Mouse (Mus musculus) embryonic facial prominence, embryonic 10.5 days (tissue): ENCODE data around the gene Heca. TPM values are rescaled to one million over a fixed set of nuclear protein-coding genes. Genes with fewer than 3 reads are reported as not detected.
"Not testable (repeated sequence)": the region's sequence is repeated elsewhere in the genome, so short reads cannot be mapped to it uniquely, and the experiment has no call there.

Experiments used
- DNase-seq: peaks from one replicate; pipeline ENCODE4 v3.0.0-alpha.2; 2017; ENCODE audit warnings: low spot score
- H3K27ac ChIP-seq: fragments of 300-500 bp; sonication (generic); replicated peaks from 2 replicates; pipeline ENCODE4 v1.5.1; 2016; ENCODE audit warnings: mild to moderate bottlenecking
- H3K27me3 ChIP-seq: fragments of 300-500 bp; sonication (generic); replicated peaks from 2 replicates; pipeline ENCODE4 v1.6.1; 2016; ENCODE audit warnings: low read depth, mild to moderate bottlenecking; ENCODE audit not compliant: poor library complexity, severe bottlenecking
- H3K36me3 ChIP-seq: fragments of 300-500 bp; sonication (generic); replicated peaks from 2 replicates; pipeline ENCODE4 v1.6.1; 2016; ENCODE audit warnings: mild to moderate bottlenecking, moderate library complexity
- H3K4me1 ChIP-seq: fragments of 300-500 bp; sonication (generic); 2 replicates; pipeline ENCODE4 v1.6.1; 2016
- H3K4me3 ChIP-seq: fragments of 300-500 bp; sonication (generic); 2 replicates; pipeline ENCODE4 v1.5.1; 2016; ENCODE audit warnings: mild to moderate bottlenecking, moderate library complexity
- H3K9me3 ChIP-seq: fragments of 300-500 bp; sonication (generic); 2 replicates; pipeline ENCODE4 v1.6.1; 2016; ENCODE audit warnings: mild to moderate bottlenecking
- WGBS: fragments of 180-500 bp; shearing (Covaris S2); methylation state at CpG from one replicate; pipeline ENCODE4 v1.1.7; 2016; 5-methylcytosine and 5-hydroxymethylcytosine counted together
- polyA plus RNA-seq: library from polyadenylated mRNA; unstranded; fragments of >200 nt; fragmentation: Nextera tagmentation; extraction: Ambion mirVana; gene quantifications from 2 replicates; pipeline ENCODE4 v1.2.1, GENCODE M21; 2016

Heca gene
- polyA plus RNA-seq: 2.7 and 3.5 TPM in 2 replicates

- no peaks in the 10 kb centered on the region for H3K9me3 ChIP-seq
- 10% methylated on average over 50 of the region's 50 CpGs for WGBS
- peak within 1 kb of the TSS; percentile 86 for H3K27ac ChIP-seq
- peak within 1 kb of the TSS; percentile 73 for H3K4me3 ChIP-seq
- no peaks in the 10 kb centered on the region for H3K36me3 ChIP-seq
- no peaks in the 10 kb centered on the region for H3K27me3 ChIP-seq
- H3K4me1 ChIP-seq: peaks cover 8% of the 10 kb centered on the region
- peak; percentile 95 for DNase-seq
Observed at GRCm38 (mm10) chr10:17947960-17948730, at the start of gene Heca. Gene Heca (minus strand): TSS chr10:17948067.

GRCm38 (mm10) chr10:17990576-17990975 is 42.7 kb upstream of the Heca start:
- 85% methylated on average over 4 of the region's 4 CpGs for WGBS
- Histone ChIP-seq H3K4me3 (no peak overlapping the region), H3K4me1 (no peaks in the 10 kb centered on the region), H3K27ac (no peak overlapping the region), H3K9me3 (no peaks in the 10 kb centered on the region), H3K36me3 (no peaks in the 10 kb centered on the region), H3K27me3 (no peaks in the 10 kb centered on the region)
- DNase-seq: no peak

GRCm38 (mm10) chr10:17989136-17989535 is 41.3 kb upstream of the Heca start:
- no peaks in the 10 kb centered on the region for H3K27me3 ChIP-seq
- no peak overlapping the region for H3K4me3 ChIP-seq
- 72% methylated on average over 6 of the region's 6 CpGs for WGBS

GRCm38 (mm10) chr10:17987823-17988423 is 40.1 kb upstream of the Heca start:
- no peak for DNase-seq
- WGBS: 86% methylated on average over 8 of the region's 8 CpGs
- no peaks in the 10 kb centered on the region for H3K4me1 ChIP-seq
- H3K4me3 ChIP-seq: no peak overlapping the region
- H3K27me3 ChIP-seq: no peaks in the 10 kb centered on the region
- H3K27ac ChIP-seq: no peak overlapping the region
- no peaks in the 10 kb centered on the region for H3K36me3 ChIP-seq
- no peaks in the 10 kb centered on the region for H3K9me3 ChIP-seq

More at GRCm38 (mm10) chr10:17989136-17989535, 41.3 kb upstream of the Heca start:
- no peaks in the 10 kb centered on the region for H3K9me3 ChIP-seq
- H3K27ac ChIP-seq: no peak overlapping the region
- H3K36me3 ChIP-seq: no peaks in the 10 kb centered on the region
- H3K4me1 ChIP-seq: no peaks in the 10 kb centered on the region
- no peak for DNase-seq

GRCm38 (mm10) chr10:17983313-17983712 is 35.4 kb upstream of the Heca start:
- Histone ChIP-seq H3K9me3 (no peaks in the 10 kb centered on the region), H3K4me1 (no peaks in the 10 kb centered on the region), H3K4me3 (no peak overlapping the region), H3K27ac (no peak overlapping the region), H3K27me3 (no peaks in the 10 kb centered on the region), H3K36me3 (no peaks in the 10 kb centered on the region)
- no peak for DNase-seq
- WGBS: 93% methylated on average over 2 of the region's 2 CpGs

GRCm38 (mm10) chr10:17966090-17966489 is 18.2 kb upstream of the Heca start:
- no peaks in the 10 kb centered on the region for H3K4me1 ChIP-seq
- no peak overlapping the region for H3K4me3 ChIP-seq
- H3K27me3 ChIP-seq: no peaks in the 10 kb centered on the region
- H3K36me3 ChIP-seq: no peaks in the 10 kb centered on the region
- 70% methylated on average over 4 of the region's 4 CpGs for WGBS
- no peak overlapping the region for H3K27ac ChIP-seq
- H3K9me3 ChIP-seq: no peaks in the 10 kb centered on the region
- no peak for DNase-seq

- Histone ChIP-seq H3K27ac (no peak overlapping the region), H3K4me1 (peaks cover 8% of the 10 kb centered on the region), H3K9me3 (0 out of 2 replicates have a peak, but pooled peaks cover 7% of the 10 kb centered on the region), H3K4me3 (no peak overlapping the region), H3K27me3 (no peaks in the 10 kb centered on the region), H3K36me3 (0 out of 2 replicates have a peak, but pooled peaks cover 4% of the 10 kb centered on the region)
- WGBS: 90% methylated on average over 5 of the region's 5 CpGs
- no peak for DNase-seq
Observed at GRCm38 (mm10) chr10:17950761-17951160, 2.9 kb upstream of the Heca start.

GRCm38 (mm10) chr10:17947175-17947906 is 526 bp downstream of the Heca start:
- Histone ChIP-seq H3K9me3 (no peaks in the 10 kb centered on the region), H3K27me3 (no peaks in the 10 kb centered on the region), H3K36me3 (peaks cover 4% of the 10 kb centered on the region; the same call in 1 of the 2 replicates), H3K4me3 (peak overlapping the region; percentile 73), H3K4me1 (peaks cover 8% of the 10 kb centered on the region), H3K27ac (peak overlapping the region; percentile 86)
- under 1% methylated on average over 110 of the region's 110 CpGs for WGBS
- DNase-seq: peak; percentile 70

- not testable (repeated sequence) for H3K9me3 ChIP-seq, DNase-seq
- peak overlapping the region; percentile 86 for H3K27ac ChIP-seq
Observed at GRCm38 (mm10) chr10:17946799-17947174, 1.1 kb downstream of the Heca start.

GRCm38 (mm10) chr10:17946046-17946445 is 1.8 kb downstream of the Heca start:
- 77% methylated on average over 3 of the region's 3 CpGs for WGBS
- H3K36me3 ChIP-seq: peaks cover 8% of the 10 kb centered on the region
- peak overlapping the region; percentile 73 for H3K4me3 ChIP-seq
- no peak for DNase-seq
- H3K27ac ChIP-seq: no peak overlapping the region
- no peaks in the 10 kb centered on the region for H3K27me3 ChIP-seq
- H3K9me3 ChIP-seq: no peaks in the 10 kb centered on the region
- H3K4me1 ChIP-seq: peaks cover 8% of the 10 kb centered on the region

More at GRCm38 (mm10) chr10:17946799-17947174, 1.1 kb downstream of the Heca start:
- WGBS: under 1% methylated on average over 4 of the region's 4 CpGs
- not testable (repeated sequence) for H3K4me1 ChIP-seq, H3K36me3 ChIP-seq, H3K27me3 ChIP-seq
- H3K4me3 ChIP-seq: peak overlapping the region; percentile 73

GRCm38 (mm10) chr10:17933622-17934021 is 14.2 kb downstream of the Heca start:
- DNase-seq: no peak
- H3K36me3 ChIP-seq: 0 out of 2 replicates have a peak, but pooled peaks cover 5% of the 10 kb centered on the region
- WGBS: 76% methylated on average over 2 of the region's 2 CpGs
- H3K4me3 ChIP-seq: no peak overlapping the region
- H3K27me3 ChIP-seq: no peaks in the 10 kb centered on the region
- H3K9me3 ChIP-seq: no peaks in the 10 kb centered on the region
- no peak overlapping the region for H3K27ac ChIP-seq
- H3K4me1 ChIP-seq: peaks cover 6% of the 10 kb centered on the region; the same call in 1 of the 2 replicates

- DNase-seq: no peak
- WGBS: 77% methylated on average over 3 of the region's 3 CpGs
- Histone ChIP-seq H3K4me1 (peaks cover 6% of the 10 kb centered on the region; the same call in 1 of the 2 replicates), H3K4me3 (no peak overlapping the region), H3K27ac (no peak overlapping the region), H3K9me3 (no peaks in the 10 kb centered on the region), H3K27me3 (no peaks in the 10 kb centered on the region), H3K36me3 (0 out of 2 replicates have a peak, but pooled peaks cover 5% of the 10 kb centered on the region)
Observed at GRCm38 (mm10) chr10:17932131-17932530, 15.7 kb downstream of the Heca start.
